Mouse (Mus musculus) natural killer cell, adult 2 months (primary cell): ENCODE data around the gene Rpl22.
A peak's percentile ranks its signal among the peaks of the same experiment; 100 is the strongest.

ENCODE experiments used
- DNase-seq, 2 experiments: peaks; one replicate each; pipeline ENCODE4 v3.0.0; 2022; ENCODE audit warnings: low spot score in 2 of 2

Gene Rpl22

DNA sequence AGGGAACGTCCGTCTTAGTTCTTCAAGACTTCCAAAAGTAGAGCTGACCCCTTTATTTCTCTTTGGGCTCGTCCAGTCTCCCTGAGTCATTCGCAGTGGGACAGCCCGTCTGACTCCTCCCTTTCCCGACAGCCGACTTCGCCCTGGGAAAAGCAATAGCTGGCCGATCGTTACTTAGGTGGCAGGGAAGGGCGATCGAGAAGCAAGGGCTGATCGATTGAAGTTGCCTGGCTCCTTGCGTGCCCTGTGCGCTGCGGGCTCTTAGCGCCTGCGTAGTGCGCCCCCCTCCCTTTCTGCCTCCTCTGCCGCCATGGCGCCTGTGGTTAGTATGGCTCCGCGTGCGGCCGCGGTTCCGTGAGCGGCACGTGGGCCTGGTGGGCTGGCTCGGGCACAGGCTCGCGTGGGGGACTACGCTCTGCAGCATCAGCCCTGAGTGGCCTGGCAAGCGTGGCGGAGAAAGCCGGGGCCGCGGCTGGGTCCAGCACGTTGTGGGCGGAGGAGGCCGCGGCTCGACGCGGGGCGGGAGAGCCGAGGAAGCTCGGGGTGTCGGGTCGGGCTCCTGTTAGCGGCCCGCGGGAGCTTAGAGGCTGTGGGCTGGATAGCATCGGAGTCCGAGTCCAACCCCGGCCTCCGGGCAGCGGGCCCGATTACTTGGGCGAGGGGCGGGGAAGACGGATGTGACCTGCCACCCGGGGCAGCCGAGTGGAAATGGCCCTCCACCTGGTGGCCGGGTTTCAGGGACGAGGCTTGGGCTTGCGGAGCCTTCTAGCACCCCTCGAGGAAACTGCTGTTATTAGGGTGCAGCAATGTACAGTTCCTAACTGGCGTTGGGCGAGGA, at the start of gene Rpl22:
Gene Rpl22, plus strand, starts transcription at position 169 of the 838 bp plus-strand sequence.
- peak; percentile 95 to 96 for DNase-seq

DNA sequence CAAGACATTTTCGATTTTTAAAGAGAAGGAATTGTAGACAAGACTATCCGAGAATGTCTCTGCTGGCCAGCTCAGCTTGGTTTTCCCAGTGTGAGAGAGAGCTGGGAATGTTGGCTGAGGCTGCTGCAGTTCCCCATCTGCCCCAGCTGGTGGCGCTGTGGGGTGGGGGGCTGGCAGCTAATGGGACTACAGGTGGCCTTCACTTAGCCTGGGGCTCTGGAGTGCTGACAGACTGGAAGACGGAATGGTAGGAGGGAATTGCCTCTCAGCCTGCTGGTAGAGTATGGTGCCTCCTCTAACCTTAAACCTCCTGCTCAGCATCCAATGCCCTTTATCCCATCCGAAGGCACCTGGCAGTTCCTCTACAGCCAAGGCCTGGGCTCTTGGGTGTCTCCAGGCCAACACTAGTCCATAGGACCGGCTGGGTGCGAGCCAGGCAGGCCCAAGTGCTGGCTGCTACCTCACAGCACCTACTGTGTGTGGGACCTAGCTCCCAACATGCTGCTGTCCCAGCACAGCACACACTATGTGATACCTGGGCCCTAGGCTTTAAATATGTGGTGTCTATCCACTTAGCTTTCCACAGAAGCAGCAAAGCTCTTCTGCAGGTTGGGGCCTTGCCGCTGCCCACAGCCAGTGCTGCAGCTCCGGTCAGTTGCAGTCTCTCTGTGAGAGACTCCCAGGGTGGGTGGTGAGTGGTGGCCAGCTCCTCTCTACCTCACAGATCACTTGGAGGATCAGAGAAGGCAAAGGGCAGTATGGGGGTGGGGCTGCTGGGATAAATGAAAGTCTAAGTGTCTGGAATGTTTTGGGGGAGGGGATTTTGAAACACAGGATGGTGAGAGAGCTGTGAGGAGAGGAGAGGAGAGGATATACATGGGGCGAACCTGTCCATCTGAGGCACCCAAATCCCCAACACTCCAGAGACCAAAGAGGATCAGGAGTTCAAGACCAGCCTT, 48.9 kb upstream of the Rpl22 start:
- DNase-seq = no peak

DNA sequence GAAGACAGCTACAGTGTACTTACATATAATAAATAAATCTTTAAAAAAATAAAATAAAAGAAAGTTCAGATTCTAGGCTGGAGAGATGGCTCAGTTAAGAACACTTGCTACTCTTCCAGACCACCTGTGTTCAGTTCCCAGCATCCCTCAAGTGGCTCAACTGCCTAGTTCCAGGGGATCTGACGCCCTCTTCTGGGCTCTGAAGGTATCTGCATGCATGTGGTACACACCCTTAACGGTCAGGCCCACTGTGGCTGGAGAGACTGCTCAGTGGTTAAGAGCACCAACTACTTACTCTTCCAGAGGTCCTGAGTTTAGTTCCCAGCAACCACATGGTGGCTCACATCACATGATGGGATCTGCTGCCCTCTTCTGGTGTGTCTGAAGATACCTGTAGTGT, 47.6 kb upstream of the Rpl22 start:
- DNase-seq = no peak

DNA sequence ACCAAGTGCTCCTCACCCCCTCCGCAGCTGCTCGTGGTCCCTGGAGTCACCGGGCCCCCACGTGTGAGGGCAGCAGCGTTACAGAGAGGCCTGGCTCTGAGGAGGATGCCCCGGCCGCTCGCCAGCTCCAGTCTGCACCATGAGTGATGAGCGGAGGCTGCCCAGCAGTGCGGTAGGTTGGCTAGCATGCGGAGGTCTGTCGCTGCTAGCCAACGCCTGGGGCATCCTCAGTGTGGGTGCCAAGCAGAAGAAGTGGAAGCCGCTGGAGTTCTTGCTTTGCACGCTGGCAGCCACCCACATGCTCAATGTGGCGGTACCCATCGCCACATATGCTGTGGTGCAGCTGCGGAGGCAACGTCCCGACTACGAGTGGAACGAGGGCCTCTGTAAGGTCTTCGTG, 46.6 kb upstream of the Rpl22 start:
- DNase-seq = no peak

DNA sequence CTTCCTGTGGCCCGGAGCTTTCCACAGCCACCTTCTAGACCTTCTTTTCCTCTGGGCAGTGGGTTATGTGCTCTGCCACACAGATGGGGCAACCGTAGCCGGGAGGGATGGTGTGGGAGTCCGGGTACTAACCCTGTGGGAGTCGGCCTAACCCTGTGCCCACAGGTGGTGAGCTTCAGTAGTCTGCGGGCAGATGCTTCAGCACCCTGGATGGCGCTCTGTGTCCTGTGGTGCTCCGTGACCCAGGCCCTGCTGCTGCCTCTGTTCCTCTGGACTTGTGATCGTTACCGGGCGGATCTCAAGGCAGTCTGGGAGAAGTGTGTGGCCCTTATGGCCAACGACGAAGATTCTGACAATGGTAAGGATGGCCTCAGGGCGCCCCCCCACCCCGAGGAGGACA, 43.9 kb upstream of the Rpl22 start:
- no peak for DNase-seq

DNA sequence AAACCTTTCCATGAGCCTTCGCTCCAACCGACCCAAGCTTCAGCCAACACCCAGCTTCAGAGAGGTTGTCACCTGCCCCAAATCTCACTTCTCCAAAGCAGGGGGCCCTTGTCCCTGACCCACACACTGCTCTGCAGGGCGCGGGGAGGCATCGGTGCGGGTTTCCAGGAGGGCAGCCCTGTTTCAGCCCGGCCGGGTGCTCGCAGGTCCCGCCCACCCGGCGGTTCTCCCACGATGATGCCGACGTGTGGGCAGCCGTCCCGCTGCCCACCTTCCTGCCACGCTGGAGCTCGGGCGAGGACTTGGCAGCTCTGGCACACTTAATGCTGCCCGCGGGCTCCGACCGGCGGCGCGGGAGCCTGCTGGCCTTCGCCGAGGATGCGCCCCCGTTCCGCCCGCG, 42.8 kb upstream of the Rpl22 start:
- DNase-seq = no peak

DNA sequence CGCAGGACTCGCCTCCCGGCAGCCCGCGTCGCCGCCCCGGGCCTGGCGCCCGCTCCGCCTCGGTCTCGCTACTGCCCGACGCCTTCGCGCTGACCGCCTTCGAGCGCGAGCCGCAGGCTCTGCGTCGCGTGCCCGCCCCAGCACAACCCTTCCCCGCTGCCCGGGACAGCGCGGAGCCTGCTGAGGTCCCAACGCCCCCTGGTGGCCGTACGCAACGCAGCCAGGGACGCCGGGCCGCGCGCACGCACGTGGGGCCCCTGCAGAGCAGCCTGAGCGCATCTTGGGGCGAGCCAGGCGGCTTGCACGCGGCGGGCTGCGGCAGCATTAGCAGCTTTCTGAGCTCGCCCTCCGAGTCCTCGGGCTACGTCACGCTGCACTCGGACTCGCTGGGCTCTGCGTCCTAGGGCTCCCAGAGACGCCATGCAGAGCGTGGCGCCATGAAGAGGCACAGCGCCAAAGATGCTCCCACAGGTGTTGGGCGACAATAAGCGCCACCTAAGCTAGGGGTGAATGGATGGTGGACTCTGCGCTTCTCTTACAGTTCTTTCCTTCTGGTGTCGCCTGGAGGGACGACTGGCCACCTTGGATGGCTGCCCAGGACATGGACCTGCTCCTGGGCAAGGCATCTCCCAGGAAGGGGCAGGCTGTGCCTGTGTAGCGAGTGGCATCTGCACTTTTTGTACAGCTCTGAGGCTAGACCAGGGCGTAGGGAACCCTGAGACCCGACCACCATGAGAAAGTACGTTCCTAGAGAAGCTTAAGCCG, 42.2 kb upstream of the Rpl22 start:
- DNase-seq = peak; percentile 79 to 86

DNA sequence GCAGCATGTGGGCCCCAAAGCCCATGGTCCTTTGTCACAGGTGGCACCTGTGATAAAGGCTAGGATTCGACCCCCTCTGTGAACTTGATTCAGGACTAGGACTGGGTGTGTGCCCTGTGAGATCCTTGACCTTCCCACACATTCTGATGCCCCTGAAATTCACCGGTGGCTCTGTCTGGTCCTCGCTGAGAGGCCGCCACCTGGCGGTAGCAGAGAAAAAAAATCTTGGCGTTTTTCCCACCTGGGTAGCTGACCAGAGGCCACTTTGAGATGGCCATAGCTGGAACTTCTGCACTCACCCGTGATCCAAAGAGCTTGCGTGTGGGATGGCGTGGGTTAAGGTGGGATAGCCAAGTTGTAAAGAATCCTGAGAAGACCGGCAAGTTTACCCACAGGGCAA, 40.0 kb upstream of the Rpl22 start:
- peak; percentile 31 to 50 for DNase-seq

DNA sequence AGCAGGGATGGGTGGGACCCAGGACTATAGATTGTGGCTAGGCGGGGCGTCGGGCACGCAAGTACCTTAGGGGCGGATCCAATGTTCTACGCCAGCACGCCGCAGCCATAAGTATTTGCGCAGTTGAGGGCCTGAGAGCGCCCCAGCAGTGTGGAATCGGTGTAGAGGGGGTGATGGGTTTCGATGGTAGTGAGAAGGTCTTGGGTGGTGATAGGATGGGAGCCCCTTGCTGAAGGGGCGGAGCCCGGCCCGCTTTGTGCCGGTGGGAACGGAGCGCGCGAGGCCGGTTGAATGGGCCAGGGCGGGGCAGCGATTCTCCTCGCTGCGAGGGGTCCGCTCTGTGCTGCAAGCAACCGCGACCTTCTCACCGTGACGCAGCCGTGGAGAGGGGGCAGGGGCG, 39.4 kb upstream of the Rpl22 start:
- DNase-seq = no peak

DNA sequence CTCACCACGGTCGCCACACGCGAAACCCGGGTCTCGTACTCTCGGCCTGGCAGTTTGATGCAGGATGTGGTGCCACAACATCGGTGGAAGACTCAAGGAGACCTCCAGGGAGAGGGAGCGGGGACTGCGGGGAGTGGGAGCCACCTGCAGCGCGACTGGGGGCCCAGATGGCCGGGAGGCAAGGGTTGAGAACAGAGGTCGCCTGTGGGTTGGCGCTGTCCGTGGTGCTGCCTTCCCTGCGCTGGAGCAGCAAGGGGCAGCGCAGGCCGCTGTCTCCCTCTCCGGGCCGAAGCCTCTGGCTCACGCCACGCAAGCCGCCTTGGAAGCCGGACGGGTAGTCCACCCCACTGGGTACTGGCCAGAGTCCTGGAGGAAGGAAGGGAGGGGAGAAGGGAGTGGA, 38.7 kb upstream of the Rpl22 start:
- DNase-seq = peak in 1 of 2 experiments; percentile 35

DNA sequence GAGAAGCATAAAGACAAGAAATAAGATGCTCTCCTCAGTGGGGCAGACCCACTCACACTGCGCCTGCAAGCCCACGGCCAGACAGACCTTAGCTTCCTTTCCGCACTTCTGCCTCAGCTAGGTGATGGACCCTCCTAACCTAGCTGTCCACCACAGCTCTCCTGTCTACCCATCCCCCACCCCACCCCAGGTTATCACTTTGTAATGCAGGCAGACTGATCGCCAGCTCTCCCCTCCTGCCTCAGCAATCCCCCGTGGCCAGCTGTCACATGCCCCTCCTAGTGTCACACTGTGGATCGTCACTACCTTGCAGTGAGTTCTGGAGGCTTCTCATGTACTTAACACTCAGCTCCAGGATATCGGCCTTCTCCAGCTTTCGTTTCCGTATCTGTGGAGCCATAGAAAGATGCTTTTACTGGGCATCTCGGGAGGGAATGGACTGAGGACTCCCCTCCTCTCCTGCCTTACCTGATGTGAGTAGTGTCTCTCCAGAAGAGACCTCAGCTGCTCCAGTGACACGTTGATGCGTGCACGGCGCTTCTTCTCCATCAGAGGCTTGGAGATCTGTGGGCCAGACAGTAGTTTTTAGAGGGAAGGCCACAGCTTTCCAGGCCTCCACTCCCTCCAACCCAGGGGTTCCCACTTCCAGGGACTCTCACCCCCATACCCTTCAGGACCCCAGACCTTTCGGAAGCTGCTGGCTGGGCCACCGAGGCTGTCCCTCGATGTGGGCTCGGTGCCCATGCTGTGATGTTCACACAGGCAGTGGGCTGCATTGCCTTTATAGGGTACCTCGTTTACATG, 38.0 kb upstream of the Rpl22 start:
- DNase-seq = no peak

DNA sequence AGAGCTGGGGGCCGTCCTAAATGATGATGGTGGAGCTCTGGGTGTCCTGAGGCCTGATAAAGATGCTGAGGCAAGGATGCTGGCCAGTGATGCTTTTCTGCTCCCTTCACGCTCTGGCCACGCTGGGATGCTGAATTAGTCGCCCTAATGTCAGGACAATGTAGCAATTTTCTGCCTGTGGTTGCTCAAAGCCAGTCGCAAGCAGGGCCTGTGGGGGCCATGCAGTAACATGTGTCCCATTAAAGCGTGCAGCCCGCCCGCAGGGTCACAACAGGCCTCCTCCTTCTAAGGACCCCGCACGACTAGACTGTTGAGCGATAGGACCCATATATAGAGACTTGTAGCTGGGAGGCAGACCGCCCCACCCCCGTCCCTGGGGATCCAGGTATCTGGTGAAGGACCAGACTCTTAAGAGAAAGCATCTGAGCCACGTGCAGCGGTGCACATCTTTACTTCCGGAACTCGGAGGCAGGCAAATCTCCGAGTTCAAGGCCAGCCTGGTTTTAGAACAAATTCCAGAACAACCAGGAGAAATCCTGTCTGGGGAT, 37.1 kb upstream of the Rpl22 start:
- no peak for DNase-seq

DNA sequence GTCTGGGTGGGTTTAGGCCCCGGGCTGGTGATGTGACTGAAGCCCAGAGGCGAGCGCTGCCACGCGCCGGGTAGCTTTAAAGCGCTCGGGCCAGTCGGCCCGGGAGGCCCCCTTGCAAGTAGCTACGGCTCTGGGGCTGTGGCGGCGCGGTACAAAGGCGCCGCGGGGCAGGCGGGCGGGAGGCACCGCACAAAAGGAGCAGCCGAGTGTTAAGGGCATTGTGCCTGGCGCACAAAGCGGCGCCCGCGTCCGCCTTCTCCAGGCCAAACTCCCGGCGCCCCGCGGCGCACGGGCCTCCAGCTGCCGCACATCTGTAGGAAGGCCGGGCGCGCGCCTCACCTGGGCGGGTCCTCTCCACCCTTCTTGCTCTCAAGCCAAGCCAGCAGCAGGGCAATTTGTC, 35.2 kb upstream of the Rpl22 start:
- no peak for DNase-seq

DNA sequence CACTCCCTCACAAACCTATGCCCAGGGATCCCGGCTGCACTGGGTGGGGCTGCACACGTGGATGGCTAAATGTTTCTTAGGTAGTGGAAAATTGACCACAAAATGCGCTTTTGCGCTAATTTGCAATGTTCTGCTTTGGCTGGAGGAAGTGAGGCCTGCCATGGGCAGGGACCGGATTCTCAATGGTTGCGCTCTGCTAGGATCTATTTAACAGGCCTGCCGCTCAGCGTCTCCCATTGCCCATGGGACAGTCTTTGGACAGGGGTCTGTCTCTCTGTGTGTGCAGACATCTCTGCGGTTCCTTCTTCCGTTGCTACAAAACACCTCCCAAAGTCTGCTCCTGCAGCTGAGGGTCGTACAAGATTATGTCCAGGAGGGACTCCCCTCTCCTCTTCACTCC, 34.6 kb upstream of the Rpl22 start:
- no peak for DNase-seq

DNA sequence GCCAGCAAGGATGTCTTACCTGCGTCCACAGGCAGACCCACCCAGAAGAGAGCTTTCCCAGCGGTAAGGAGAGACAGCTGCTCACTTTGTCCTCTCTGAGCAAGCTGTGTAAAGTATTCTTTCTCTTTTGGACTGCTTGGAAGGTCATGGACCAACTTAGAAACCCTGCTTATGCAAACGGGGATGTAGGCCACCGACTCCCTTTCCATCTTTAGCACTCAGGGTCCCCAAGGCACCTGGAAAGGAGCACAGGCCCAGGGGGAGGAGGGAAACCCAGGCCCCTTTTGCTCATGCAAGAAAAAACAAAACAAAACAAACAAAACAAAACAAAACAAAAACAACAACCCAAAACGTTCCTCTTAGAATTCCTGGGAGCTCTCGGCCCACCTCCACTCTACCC, 34.0 kb upstream of the Rpl22 start, which contains the start of gene Hes3:
Gene Hes3, minus strand, starts transcription at position 101 of the 400 bp plus-strand sequence.
- no peak for DNase-seq

DNA sequence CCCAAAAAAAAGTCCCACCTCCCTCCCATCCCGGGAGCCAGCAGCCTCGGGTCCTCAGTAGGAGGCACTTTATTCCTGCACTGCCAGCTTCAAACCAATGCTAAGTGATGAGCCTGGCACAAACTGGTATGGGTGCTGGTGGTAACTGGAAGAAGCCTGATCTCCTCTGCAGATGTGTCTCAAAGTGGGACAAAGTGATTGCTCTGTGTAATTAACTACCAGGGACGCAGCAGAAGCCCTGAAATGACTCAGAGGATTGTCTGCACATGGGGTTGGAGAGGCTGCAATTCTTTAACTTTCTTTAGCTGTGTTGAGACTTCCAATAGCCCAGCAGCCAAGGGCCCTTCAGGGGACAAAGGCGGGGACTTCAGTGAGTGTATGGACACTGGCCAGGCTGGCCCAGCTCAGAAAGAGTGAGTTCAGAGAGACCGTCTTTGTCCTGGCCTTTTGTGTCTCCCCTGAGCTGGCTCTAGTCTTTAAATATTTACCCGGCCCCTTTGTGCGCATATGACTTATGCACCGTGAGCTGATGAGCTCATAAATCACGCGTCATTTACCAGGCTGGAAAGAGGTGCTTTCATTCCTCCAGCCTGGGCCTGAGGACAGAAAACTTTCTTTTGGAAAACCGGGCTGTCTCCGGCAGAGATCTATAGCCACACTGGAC, 33.3 kb upstream of the Rpl22 start:
- no peak for DNase-seq

DNA sequence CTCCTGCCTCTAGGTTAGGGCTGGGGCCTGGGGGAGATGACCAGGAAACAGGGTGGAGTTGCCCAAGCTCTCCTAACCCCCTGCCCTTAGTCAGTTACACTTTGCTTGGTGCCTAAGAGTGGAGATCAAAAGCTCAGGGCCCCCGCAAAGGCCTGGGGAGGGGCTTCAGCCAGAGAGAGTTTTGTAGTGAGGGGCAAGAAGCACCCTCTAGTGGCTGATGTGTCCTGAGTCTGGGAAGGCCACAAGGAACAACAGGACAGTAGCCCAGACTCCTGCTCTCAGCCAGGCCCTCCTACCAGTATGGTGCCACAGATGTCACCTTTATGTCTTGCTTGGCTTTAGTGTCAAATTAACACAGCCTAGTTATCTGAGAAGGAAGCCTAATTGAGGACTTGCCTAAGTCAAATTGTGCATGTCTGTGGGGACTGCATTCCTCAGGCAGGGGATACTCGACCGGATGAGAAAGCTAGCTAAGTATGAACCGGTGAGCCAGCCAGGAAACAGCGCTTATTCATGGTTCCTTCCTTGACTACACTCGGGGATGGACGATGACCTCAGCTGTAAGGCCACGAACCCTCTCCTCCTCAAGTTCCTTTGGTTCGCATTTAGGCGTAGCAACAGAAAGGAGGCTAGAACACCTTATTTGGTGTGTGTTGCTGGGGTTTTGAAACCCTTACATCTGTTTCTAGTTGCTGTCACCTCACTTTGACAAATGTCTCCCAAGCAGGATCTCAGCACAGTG, 31.2 kb upstream of the Rpl22 start:
- DNase-seq = no peak

DNA sequence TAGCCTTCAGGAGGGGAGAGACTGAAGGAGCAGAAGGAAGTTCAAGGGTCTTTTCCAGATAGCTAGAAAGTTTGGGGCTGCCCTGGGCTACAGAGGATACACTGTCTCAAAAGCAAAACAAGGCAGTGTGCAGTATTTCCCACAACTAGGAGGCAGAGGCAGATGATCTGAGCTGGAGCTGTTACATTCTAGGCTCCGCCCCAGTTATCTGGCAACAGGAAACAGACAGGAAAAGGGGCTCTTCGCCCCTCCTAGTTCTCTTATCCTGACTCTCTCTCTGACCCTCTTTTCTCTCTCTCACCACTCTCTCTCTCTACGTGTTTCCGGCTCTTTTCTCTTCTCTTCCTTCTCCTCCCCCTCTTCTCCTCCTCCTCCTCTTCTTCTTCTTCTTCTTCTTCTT, 29.6 kb upstream of the Rpl22 start:
- DNase-seq = no peak

DNA sequence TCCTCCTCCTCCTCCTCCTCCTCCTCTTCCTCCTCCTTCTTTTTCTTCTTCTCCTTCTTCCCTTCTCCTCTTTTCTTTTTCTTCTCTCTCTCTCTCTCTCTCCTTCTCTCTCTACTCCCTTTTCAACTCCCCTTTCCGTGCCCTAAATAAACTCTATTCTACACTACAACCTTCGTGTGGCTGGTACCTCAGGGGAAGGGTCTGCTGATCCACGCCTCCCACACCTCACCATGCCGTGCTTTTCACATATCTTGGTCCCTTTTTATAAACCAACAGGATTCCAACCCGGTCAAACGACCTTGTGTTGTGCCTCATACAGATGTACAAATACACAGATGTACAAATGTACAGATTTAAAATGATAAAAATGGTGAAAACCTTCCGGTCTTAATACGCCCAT, 29.2 kb upstream of the Rpl22 start:
- DNase-seq = no peak
